Comparison of ENCODE assay signal across 22 mouse cellular contexts in genomic region chr19:46226295-46226694, GRCm38 (mm10).
"Had no signal": no experiment of that assay in that cellular context is flagged by ENCODE, and none has a peak within 500 bp of the region (broad histone marks: within the 10 kb centered on the region; RNA-seq: fewer than 3 reads in every experiment).

No protein-coding gene starts in this region.

- H3K27ac ChIP-seq: kidney, postnatal 0 days; layer of hippocampus, adult 2 months; left cerebral cortex, adult 2 months; liver, embryonic 14.5 days; macrophage; midbrain, embryonic 12.5 days; midbrain, embryonic 15.5 days; neural tube, embryonic 12.5 days; neural tube, embryonic 15.5 days; stomach, postnatal 0 days had no signal

- ATAC-seq: intestine, postnatal 0 days; liver, postnatal 0 days; lung, postnatal 0 days; midbrain, embryonic 15.5 days had no signal

- H3K4me1 ChIP-seq: midbrain, embryonic 12.5 days; midbrain, embryonic 15.5 days; neural tube, embryonic 12.5 days; neural tube, embryonic 15.5 days had no signal

- H3K4me3 ChIP-seq: layer of hippocampus, adult 2 months; left cerebral cortex, adult 2 months; midbrain, embryonic 12.5 days; midbrain, embryonic 15.5 days; neural tube, embryonic 12.5 days; neural tube, embryonic 15.5 days had no signal

- H3K36me3 ChIP-seq: midbrain, embryonic 12.5 days; midbrain, embryonic 15.5 days; neural tube, embryonic 12.5 days; neural tube, embryonic 15.5 days had no signal

- H3K27me3 ChIP-seq: midbrain, embryonic 12.5 days; midbrain, embryonic 15.5 days; neural tube, embryonic 12.5 days; neural tube, embryonic 15.5 days had no signal

- H3K9ac ChIP-seq: liver, embryonic 14.5 days; liver, postnatal 0 days; lung, embryonic 14.5 days; midbrain, embryonic 12.5 days; midbrain, embryonic 15.5 days; neural tube, embryonic 12.5 days; neural tube, embryonic 15.5 days had no signal

- H3K9me3 ChIP-seq: midbrain, embryonic 12.5 days; midbrain, embryonic 15.5 days; neural tube, embryonic 12.5 days; neural tube, embryonic 15.5 days had no signal

- DNase-seq: kidney, adult 2 months; kidney, postnatal 25 days; layer of hippocampus, adult 9-11 months; layer of hippocampus, postnatal 36 days; liver, postnatal 0 days; lung, embryonic 14.5 days; right cerebral cortex, adult 18-20 months; right cerebral cortex, postnatal 14 days; right cerebral cortex, postnatal 4 days; thymus, postnatal 25 days had no signal

- H3K4me2 ChIP-seq: lung, embryonic 14.5 days; midbrain, embryonic 12.5 days; midbrain, embryonic 15.5 days; neural tube, embryonic 12.5 days; neural tube, embryonic 15.5 days had no signal
